Mouse (Mus musculus) CH12.LX (cell line): ENCODE results near the gene Rfx4. TPM values are rescaled to one million over a fixed set of nuclear protein-coding genes. Genes with fewer than 3 reads are reported as not detected.

Source experiments
- DNase-seq: peaks from one replicate; pipeline ENCODE4 v3.0.0-alpha.2; 2013; ENCODE audit errors: extremely low read depth
- H3K27ac ChIP-seq: 2 replicates; pipeline ENCODE4 v1.5.1; 2012; ENCODE audit warnings: low read depth, mild to moderate bottlenecking, control low read depth, moderate library complexity; ENCODE audit not compliant: insufficient read depth
- H3K27me3 ChIP-seq: replicated peaks from 2 replicates; pipeline ENCODE3; 2012; ENCODE audit warnings: inconsistent platforms
- H3K36me3 ChIP-seq, 2 experiments: replicated peaks in 1 of 2; 2 replicates each; pipeline versions ENCODE3 to v1.6.1; 2012; ENCODE audit warnings: inconsistent platforms in 1 of 2, low read length in 1 of 2, mild to moderate bottlenecking in 1 of 2, mixed read lengths in 1 of 2, moderate library complexity in 1 of 2; ENCODE audit not compliant: control insufficient read depth in 1 of 2, insufficient read depth in 1 of 2
- H3K4me1 ChIP-seq, 2 experiments: 2 replicates each; pipeline ENCODE4 v1.6.1; 2012; ENCODE audit warnings: inconsistent platforms in 1 of 2, moderate library complexity in 1 of 2; ENCODE audit not compliant: insufficient read depth in 2 of 2, control insufficient read depth in 1 of 2
- H3K4me2 ChIP-seq: 2 replicates; pipeline ENCODE4 v1.6.1; 2012; ENCODE audit warnings: low read depth, mild to moderate bottlenecking, control low read depth; ENCODE audit not compliant: poor library complexity, insufficient read depth, severe bottlenecking
- H3K4me3 ChIP-seq, 3 experiments: fragments of 150-350 bp in 1 of 3; sonication (generic) in 1 of 3; replicated peaks in 1 of 3; 2 replicates each; pipeline versions ENCODE3 to v1.5.1; 2011 to 2012; ENCODE audit warnings: low read depth in 2 of 3, low read length in 2 of 3, mild to moderate bottlenecking in 2 of 3, moderate library complexity in 2 of 3, control low read depth in 1 of 3, improper control_type of control experiment in 1 of 3, inconsistent platforms in 1 of 3, mixed read lengths in 1 of 3; ENCODE audit not compliant: poor library complexity in 1 of 3
- H3K79me2 ChIP-seq: replicated peaks from 2 replicates; pipeline ENCODE4 v1.6.1; 2012; ENCODE audit warnings: mild to moderate bottlenecking, moderate library complexity; ENCODE audit not compliant: control insufficient read depth, poor library complexity, insufficient read depth, severe bottlenecking; ENCODE audit errors: extremely low read depth
- H3K9ac ChIP-seq: 2 replicates; pipeline ENCODE4 v1.6.1; 2012; ENCODE audit warnings: low read depth, mild to moderate bottlenecking, control low read depth, moderate library complexity; ENCODE audit not compliant: insufficient read depth
- H3K9me3 ChIP-seq: replicated peaks from 2 replicates; pipeline ENCODE3; 2012; ENCODE audit warnings: low read length, inconsistent platforms, mixed read lengths
- BHLHE40 ChIP-seq: IDR thresholded peaks from 2 replicates; pipeline ENCODE4 v1.6.1; 2011; ENCODE audit warnings: mild to moderate bottlenecking, low read depth, low read length, improper control_type of control experiment
- CHD1 ChIP-seq: IDR thresholded peaks from 2 replicates; pipeline ENCODE4 v1.6.1; 2012; ENCODE audit warnings: low read depth, low read length, improper control_type of control experiment, inconsistent platforms
- CHD2 ChIP-seq: IDR thresholded peaks from 2 replicates; pipeline ENCODE4 v1.6.1; 2011; ENCODE audit warnings: low read length, improper control_type of control experiment
- GABPA ChIP-seq: IDR thresholded peaks from 2 replicates; pipeline ENCODE4 v1.6.1; 2012; ENCODE audit warnings: low read depth, low read length, improper control_type of control experiment, inconsistent platforms; ENCODE audit not compliant: insufficient replicate concordance
- HCFC1 ChIP-seq: IDR thresholded peaks from 2 replicates; pipeline ENCODE4 v1.6.1; 2012; ENCODE audit warnings: low read depth, mild to moderate bottlenecking, inconsistent platforms, low read length, improper control_type of control experiment
- IRF4 ChIP-seq: IDR thresholded peaks from 2 replicates; pipeline ENCODE4 v1.6.1; 2014; ENCODE audit warnings: low read depth, mild to moderate bottlenecking, inconsistent platforms, low read length, improper control_type of control experiment
- JUND ChIP-seq: conservative IDR thresholded peaks from 2 replicates; pipeline ENCODE4 v1.6.1; 2011; ENCODE audit warnings: low read depth, low read length, improper control_type of control experiment
- KAT2A ChIP-seq: IDR thresholded peaks from 2 replicates; pipeline ENCODE4 v1.6.1; 2012; ENCODE audit warnings: low read length, improper control_type of control experiment, inconsistent platforms; ENCODE audit not compliant: insufficient replicate concordance
- MAZ ChIP-seq: IDR thresholded peaks from 2 replicates; pipeline ENCODE4 v1.6.1; 2012; ENCODE audit warnings: low read depth, mild to moderate bottlenecking, inconsistent platforms, low read length, improper control_type of control experiment, moderate library complexity
- POLR2A ChIP-seq: IDR thresholded peaks from 2 replicates; pipeline ENCODE4 v1.6.1; 2011; ENCODE audit warnings: low read depth, mild to moderate bottlenecking, improper control_type of control experiment, low read length
- POLR2AphosphoS2 ChIP-seq: IDR thresholded peaks from 2 replicates; pipeline ENCODE4 v1.6.1; 2011; ENCODE audit warnings: low read depth, low read length, improper control_type of control experiment
- USF2 ChIP-seq: conservative IDR thresholded peaks from 2 replicates; pipeline ENCODE4 v1.6.1; 2011; ENCODE audit warnings: low read depth, low read length, improper control_type of control experiment
- ZC3H11A ChIP-seq: IDR thresholded peaks from 2 replicates; pipeline ENCODE4 v1.6.1; 2012; ENCODE audit warnings: low read depth, mild to moderate bottlenecking, inconsistent platforms, low read length, improper control_type of control experiment
- ZKSCAN1 ChIP-seq: IDR thresholded peaks from 2 replicates; pipeline ENCODE4 v1.6.1; 2012; ENCODE audit warnings: low read depth, inconsistent platforms, low read length, improper control_type of control experiment, borderline replicate concordance
- ZMIZ1 ChIP-seq: IDR thresholded peaks from 2 replicates; pipeline ENCODE4 v1.6.1; 2012; ENCODE audit warnings: low read depth, mild to moderate bottlenecking, inconsistent platforms, low read length, improper control_type of control experiment
- ZNF384 ChIP-seq: IDR thresholded peaks from 2 replicates; pipeline ENCODE4 v1.6.1; 2012; ENCODE audit warnings: low read depth, low read length, improper control_type of control experiment, inconsistent platforms
- dilution Hi-C: fragments of 300-500 bp; cut with MboI; formaldehyde crosslinking; loops from 2 replicates; pipeline ENCODE4 v1.14.3; 2020; ENCODE audit warnings: low sequenced_read_pairs; ENCODE audit not compliant: extremely low pct_unique_long_range_greater_than_20kb, extremely low pct_ligation_motif_present
- in situ Hi-C: fragments of 300-500 bp; cut with MboI; formaldehyde crosslinking; loops from 3 replicates; pipeline ENCODE4 v1.14.3; 2019; ENCODE audit warnings: low sequenced_read_pairs, low pct_ligation_motif_present, low pct_unique_long_range_greater_than_20kb, mixed read lengths
- polyA plus RNA-seq: library from polyadenylated mRNA; unstranded; fragments of >175 nt; gene quantifications from 2 replicates; pipeline ENCODE4 v1.2.1, GENCODE M21; 2012; ENCODE audit warnings: low read depth; ENCODE audit not compliant: insufficient read length
- total RNA-seq, 2 experiments: library from RNA; depleted of rRNA; stranded (reverse); fragments of 300-350 nt in 1 of 2; fragments of >200 nt in 1 of 2; gene quantifications; 2 replicates each; pipeline ENCODE4 v1.2.3; 2012 to 2014

Gene Rfx4
- total and polyA plus RNA-seq, 3 experiments: 0.04 TPM; not detected in 2

GRCm38 (mm10) chr10:84756435-84757095 is 703 bp downstream of the Rfx4 start:
- H3K79me2 ChIP-seq: no peaks in the 10 kb centered on the region
- H3K9me3 ChIP-seq: no peaks in the 10 kb centered on the region
- in situ Hi-C loops (no loop called here), dilution Hi-C loops (no loop called here)
- H3K4me1 ChIP-seq: no peaks in the 10 kb centered on the region
- no peak for TF ChIP-seq MAZ
- no peak for TF ChIP-seq ZC3H11A
- no peak for TF ChIP-seq KAT2A
- no peak for TF ChIP-seq CHD2
- no peak for TF ChIP-seq ZKSCAN1
- H3K27ac ChIP-seq: no peak overlapping the region
- no peak for DNase-seq
- no peak overlapping the region for H3K4me2 ChIP-seq
- H3K27me3 ChIP-seq: no peaks in the 10 kb centered on the region
- no peak overlapping the region for H3K4me3 ChIP-seq
- H3K36me3 ChIP-seq: no peaks in the 10 kb centered on the region
- no peak overlapping the region for H3K9ac ChIP-seq

GRCm38 (mm10) chr10:84757426-84758199 is 1.8 kb downstream of the Rfx4 start:
- Histone ChIP-seq H3K27me3 (no peaks in the 10 kb centered on the region), H3K36me3 (no peaks in the 10 kb centered on the region), H3K9me3 (no peaks in the 10 kb centered on the region), H3K27ac (no peak overlapping the region), H3K4me1 (no peaks in the 10 kb centered on the region), H3K9ac (no peak overlapping the region), H3K4me3 (no peak overlapping the region), H3K4me2 (no peak overlapping the region), H3K79me2 (no peaks in the 10 kb centered on the region)
- TF ChIP-seq POLR2AphosphoS2 (no peak), POLR2A (no peak), GABPA (no peak), MAZ (no peak), IRF4 (no peak), USF2 (no peak), ZC3H11A (no peak), HCFC1 (no peak), ZMIZ1 (no peak), JUND (no peak), CHD1 (no peak), BHLHE40 (no peak), ZNF384 (no peak), CHD2 (no peak)
- in situ Hi-C loops (no loop called here), dilution Hi-C loops (no loop called here)
- no peak for DNase-seq
